Mouse (Mus musculus) cerebellum, postnatal 25 days (tissue): Measurements from ENCODE around the gene Ascc3.
A peak's percentile ranks its signal among the peaks of the same experiment; 100 is the strongest.

Experiments used
- DNase-seq, 2 experiments: peaks; one replicate each; pipeline ENCODE4 v3.0.0; 2021; ENCODE audit warnings: mixed read lengths in 2 of 2

Ascc3 gene

DNA sequence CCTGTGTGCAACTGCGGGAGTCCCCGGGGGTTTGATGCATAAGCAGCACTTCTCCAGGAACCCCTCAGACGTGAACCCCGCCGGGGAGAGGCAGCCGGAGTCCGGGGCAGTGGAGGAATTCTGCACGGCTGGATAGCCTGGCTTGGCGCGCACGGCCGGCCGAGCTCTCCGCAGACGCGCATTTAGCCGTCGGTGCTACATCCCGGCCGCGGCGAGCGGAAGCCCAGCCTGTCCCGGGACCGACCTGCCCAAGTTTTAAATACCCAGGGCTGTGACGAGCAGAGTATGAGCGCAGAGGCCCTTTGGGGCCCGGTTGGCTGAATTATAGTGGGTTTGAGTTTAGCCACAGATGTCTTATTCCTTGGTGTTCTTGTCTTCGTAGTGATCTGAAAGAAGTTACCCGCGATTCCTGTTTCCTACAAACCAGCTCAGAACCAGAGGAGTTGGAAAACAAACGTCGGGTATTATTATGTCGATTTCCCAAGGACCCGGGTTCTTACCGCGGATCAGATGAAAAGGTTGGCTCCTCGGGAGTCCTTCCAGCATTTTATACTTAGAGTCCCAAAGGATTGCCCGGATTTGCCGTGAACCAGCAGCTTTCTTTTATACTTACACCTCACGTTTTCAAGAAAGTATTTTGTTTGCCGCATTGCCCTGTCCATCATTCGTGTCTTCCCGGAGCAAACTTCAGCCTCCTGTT lies 302.8 kb downstream of the Ascc3 start:
- peak in 1 of 2 experiments; percentile 30 for DNase-seq

DNA sequence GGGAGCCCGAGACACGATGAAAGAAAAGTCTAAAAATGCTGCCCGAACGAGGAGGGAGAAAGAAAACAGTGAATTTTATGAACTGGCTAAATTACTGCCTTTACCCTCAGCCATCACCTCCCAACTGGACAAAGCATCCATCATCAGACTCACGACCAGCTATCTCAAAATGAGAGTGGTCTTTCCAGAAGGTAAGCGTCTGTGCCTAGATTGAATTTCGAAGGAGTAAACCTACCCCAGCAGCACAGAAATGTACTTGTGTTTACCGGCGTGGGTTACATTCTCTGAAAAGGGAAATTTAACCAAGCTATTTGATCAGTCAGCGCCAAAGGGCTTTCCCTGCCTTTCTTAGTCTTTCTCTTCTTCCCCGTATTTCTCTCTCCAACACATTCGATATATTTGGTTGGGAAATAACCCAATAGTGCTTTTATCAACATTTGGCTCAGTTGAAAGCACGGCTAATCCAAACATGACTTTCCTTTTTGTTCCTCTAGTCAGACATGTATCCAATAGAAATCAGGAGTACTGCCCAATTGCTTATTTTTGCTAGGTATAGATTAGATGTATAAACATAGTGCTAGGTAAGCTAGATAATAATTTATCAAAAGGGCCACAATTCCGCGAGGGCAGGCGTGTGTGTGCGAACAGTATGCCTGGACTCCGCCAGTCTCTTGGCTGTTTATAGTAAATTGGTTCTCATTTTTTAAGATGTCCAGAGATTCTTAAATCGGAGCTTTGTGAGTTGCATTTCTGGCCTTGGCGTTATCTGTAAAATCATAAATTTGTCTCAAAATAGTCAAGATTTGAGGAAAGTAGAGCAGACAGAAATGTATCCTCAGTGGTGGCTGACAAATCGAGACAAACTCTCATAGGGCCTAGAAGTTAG lies 303.7 kb downstream of the Ascc3 start:
- DNase-seq = peak in 1 of 2 experiments; percentile 25

DNA sequence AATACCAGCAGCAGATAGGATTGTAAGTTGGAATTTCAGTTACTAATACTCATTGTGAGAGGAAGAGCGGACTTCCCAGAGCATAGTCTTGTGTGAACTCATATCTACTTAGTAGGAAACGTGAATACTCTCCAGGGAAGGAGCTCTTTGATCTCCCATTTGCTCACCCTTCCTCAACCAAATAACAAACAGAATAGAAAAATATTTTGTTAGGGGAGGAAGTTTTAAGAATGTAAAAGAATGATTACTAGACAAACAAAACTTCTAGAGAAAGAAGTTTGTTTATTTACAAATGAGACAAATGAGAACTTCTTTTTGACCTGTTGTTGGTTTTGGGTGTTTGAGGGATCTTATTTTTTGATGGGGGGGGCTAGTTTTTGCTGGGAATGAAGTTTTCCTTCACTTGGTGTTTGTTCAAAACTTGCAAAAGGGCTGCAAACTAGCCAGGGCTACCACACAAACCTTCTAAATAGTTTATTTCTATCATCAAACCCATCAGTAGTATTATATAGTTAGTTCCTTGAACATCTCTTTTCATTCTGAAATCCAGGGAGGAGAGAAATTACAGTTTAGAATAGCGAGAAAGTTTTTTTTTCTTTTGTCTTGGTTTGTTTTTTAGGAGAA lies 304.4 kb downstream of the Ascc3 start:
- no peak for DNase-seq

DNA sequence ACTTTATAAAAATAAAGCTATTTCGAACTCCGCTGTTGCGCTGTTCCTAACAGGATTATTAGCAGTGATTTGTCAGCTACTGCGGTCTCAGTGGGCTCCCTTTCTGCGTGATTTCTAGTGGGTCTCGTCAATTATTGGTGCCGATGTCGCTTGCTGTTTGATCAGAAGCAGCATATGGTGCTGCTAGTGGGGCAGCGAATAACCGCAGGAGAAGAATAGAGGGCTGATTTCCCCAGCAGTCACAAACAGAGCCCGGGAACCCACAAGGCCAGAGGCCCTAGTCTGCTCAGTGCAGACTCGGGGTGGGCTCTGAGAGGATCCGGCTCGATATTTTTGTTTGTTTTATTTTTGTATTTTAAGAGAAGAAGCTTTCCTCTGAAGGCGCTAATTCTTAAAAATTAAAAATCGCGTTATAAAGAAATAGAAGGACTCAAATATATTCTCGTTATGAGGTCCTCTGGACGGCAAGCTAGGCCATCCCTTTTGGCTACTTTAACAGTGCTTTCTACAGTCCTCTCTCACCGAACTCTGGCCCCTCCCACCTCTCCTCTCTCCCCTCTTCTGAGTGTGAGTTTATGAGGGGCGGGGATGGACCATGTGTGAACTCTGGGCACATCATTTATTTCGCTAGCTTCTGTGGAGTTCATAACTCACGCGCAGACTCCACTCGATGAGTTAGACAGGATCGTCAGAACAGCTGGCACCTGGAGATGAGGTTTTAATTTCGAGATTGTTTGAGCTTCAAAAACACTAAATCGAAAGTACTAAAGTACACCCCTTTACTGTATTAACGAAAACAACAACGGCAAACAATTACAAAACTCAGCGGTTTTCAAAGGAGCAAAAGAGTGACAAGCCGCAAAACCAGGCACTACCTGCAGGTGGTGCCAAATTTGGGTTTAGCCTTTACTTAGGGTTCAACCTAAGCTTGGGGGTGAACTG lies 305.3 kb downstream of the Ascc3 start:
- peak in 1 of 2 experiments; percentile 37 for DNase-seq

DNA sequence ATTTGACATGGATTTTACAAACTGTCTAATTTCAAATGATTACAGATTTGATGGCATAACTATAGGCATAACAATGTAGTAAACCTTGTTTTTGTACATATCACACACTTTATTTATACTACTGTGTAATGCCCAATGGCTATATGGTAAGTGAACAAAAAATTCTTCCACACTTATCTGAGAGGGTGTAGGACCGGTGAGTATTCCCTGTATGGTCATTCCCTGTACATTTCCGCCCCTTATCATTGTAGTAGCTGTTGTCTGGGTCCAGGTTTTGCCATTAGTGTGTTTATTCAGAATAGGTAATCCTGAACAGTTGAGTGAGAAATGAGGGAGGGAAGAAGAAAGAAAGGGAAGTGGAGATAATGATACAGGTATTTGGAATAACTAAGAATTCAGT lies 306.2 kb downstream of the Ascc3 start:
- DNase-seq = peak in 1 of 2 experiments; percentile 12

DNA sequence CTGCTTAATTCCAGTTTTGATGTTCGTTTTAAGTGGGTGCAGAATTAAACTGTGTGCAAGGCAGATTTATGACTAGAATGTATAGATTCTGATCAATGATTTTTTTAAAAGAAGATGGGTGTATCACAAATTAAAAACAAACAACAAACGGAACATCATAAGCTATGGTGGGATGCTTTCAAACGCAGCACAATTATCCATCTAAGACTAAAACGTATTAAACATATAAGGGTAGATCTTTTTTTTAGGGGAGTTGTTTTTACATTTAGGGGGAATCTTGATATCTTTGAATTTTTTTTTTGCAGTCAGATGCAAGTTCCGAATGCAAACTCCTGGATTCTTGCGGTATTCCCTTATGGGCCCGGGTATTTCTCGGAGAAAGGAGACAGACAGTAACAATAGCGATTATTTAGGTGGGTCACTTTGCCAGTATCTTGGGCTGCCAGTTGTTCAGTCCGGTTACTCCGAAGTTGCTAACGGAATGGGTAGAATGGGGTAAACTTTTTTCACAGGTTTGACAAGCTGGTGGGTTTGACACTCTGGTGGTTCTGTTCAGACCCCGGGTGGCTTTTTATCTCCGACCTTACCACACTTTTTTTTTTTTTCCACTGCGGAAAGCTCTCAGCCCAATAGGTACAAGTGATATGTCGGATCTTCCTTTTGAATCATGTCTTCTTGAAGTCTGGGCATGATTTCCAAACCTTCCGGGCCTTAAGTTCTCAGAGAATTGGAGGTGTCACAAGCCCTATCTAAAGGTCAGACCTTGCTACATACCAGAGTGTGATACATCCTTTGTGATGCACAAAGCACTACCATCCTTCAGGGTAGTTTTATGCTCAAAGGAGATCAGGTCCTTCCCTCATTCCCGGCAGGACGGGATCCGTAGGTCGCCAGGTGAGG lies 307.6 kb downstream of the Ascc3 start:
- DNase-seq = peak in 1 of 2 experiments; percentile 20
